Mouse (Mus musculus) left cerebral cortex, adult 6 months (tissue): Measurements from ENCODE around the gene Cyp3a13. TPM values are rescaled to one million over a fixed set of nuclear protein-coding genes. Genes with fewer than 3 reads are reported as not detected.

Experiments
- long read RNA-seq, 2 experiments: library from polyadenylated mRNA; unstranded; transcript quantifications; one replicate each; pipeline ENCODE4 v2.0.0; 2019 to 2020
- polyA plus RNA-seq: library from polyadenylated mRNA; unstranded; fragments of <200 nt; fragmentation: Nextera tagmentation; gene quantifications from 2 replicates; pipeline ENCODE4 v1.2.3, GENCODE M21; 2021

Cyp3a13 gene
- polyA plus RNA-seq = not detected in 2 replicates
- long read RNA-seq, experiment 1 = 0 reads
- long read RNA-seq, experiment 2 = 0 reads

DNA sequence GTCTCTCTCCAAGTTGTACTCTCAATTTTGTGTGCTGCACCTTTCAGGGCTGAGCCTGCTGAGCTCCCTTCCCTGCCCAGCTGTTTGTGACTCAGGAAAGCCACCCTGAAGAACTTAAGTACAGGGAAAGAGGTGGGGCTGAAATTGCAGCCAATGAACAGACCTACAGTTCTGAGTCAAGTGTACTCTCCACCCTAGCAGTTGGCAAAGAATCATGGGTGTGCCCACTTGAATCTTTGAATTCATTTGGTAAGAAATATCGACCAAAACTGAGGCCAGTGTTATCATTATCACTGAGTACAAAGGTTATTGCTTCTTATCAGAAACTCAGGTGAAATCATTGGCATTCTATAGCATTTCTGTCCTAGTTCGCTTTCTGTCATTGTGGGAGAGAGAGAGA is at the start of gene Cyp3a13:
TSS of gene Cyp3a13 (minus strand) at position 88 of the 400 bp plus-strand sequence.

DNA sequence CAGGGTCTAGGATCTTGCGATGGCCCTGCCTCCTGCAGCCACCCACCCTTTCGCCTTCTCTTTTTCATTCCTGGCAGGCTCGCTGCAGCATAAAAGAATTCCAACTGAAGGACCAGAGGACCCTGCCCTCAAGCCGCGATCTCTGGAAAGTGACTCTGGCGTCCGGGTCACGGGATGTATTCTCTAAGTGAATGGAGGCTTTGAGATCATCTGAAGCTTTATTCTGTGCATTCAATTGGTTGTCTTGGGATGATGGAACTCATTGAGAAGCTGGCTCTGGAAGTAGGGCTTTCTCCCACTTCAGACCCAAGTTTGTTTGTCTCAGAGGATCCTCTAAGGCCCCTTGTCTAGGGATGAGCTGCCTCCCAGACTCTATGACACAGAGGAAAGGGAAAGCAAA is 41.5 kb upstream of the Cyp3a13 start, which contains the start of gene Gjc3:
TSS of gene Gjc3 (minus strand) at position 154 of the 400 bp plus-strand sequence.

DNA sequence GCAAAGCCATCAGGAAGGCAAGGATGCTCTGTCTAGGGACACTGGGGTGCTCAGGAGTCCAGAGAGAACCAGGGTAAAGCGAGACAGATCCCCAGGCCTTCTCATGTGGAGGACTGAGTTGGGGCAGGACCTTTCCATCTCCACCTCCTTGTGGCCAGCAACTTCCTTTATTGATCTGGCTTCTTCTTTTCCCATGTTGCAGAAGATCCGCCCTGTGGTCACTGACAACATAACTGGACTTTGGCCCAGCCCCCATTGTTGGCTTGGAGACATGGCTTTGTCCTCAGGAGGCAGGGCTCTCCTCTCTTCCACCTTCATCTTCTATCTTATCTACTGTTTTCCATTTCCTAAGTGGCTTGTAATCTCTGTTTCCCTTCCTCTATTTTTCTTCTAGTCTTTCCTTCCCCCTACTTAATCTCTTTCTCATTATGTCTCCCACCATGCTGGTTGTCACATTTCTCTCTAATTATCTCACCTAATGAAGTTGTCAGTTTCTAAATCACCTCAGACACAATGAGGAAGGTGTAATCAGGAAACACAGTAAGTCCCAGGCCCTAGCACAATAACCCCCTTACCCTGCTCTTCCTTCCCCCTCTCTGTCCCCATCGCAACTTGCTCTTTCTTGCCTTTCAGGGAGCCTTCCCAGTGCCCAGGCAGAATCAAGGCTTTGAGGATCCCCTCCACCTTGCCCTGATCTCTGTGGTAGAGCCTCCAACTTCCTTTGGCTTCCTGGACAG is 49.6 kb downstream of the Cyp3a13 start, which contains the start of gene Pilrb2:
TSS of gene Pilrb2 (minus strand) at position 172 of the 737 bp plus-strand sequence.

DNA sequence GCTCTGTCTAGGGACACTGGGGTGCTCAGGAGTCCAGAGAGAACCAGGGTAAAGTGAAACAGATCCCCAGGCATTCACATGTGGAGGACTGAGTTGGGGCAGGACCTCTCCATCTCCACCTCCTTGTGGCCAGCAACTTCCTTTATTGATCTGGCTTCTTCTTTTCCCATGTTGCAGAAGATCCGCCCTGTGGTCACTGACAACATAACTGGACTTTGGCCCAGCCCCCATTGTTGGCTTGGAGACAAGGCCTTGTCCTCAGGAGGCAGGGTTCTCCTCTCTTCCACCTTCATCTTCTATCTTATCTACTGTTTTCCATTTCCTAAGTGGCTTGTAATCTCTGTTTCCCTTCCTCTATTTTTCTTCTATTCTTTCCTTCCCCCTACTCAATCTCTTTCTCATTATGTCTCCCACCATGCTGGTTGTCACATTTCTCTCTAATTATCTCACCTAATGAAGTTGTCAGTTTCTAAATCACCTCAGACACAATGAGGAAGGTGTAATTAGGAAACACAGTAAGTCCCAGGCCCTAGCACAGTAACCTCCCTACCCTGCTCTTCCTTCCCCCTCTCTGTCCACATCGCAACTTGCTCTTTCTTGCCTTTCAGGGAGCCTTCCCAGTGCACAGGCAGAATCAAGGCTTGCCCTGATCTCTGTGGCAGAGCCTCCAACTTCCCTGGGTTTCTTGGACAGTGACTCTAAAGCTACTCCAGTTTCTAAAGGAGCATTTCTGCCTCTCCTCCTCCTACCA is 63.3 kb downstream of the Cyp3a13 start, which contains the start of gene Pilrb1:
TSS of gene Pilrb1 (minus strand) at position 147 of the 751 bp plus-strand sequence.

Other genes with a start within 250 kb of the Cyp3a13 start
- gene Agfg2, start 236.9 kb downstream of the Cyp3a13 start, polyA plus RNA-seq = 14.9 and 22.9 TPM in 2 replicates
- gene Nyap1, start 180.0 kb downstream of the Cyp3a13 start, polyA plus RNA-seq = 1.3 and 12.1 TPM in 2 replicates
- 379 and 574 TPM in 2 replicates for gene Tsc22d4, start 175.9 kb downstream of the Cyp3a13 start, polyA plus RNA-seq
- 21.3 and 41.2 TPM in 2 replicates for gene Ppp1r35, start 142.8 kb downstream of the Cyp3a13 start, polyA plus RNA-seq
- 9.1 and 11.8 TPM in 2 replicates for gene Mepce, start 134.0 kb downstream of the Cyp3a13 start, polyA plus RNA-seq
- gene Zcwpw1, start 133.8 kb downstream of the Cyp3a13 start, polyA plus RNA-seq = 3.6 and 4.2 TPM in 2 replicates
- gene Pilra, start 85.3 kb downstream of the Cyp3a13 start, polyA plus RNA-seq = 0.89 and 1.3 TPM in 2 replicates
- not detected in 2 replicates for gene Pilrb1, start 63.5 kb downstream of the Cyp3a13 start, polyA plus RNA-seq
- gene Pilrb2, start 49.8 kb downstream of the Cyp3a13 start, polyA plus RNA-seq = 0.11 TPM in 1 of 2 replicates, not detected in the other
- 11.5 and 13.1 TPM in 2 replicates for gene Gjc3, start 41.5 kb upstream of the Cyp3a13 start, polyA plus RNA-seq
- gene Azgp1, start 59.9 kb upstream of the Cyp3a13 start, polyA plus RNA-seq = not detected in 2 replicates
- gene Smok3a, start 99.6 kb upstream of the Cyp3a13 start, polyA plus RNA-seq = not detected in 2 replicates
- not detected in 2 replicates for gene Smok3b, start 99.8 kb upstream of the Cyp3a13 start, polyA plus RNA-seq
- not detected in 2 replicates for gene Smok3c, start 131.6 kb upstream of the Cyp3a13 start, polyA plus RNA-seq
- 9.4 and 10.4 TPM in 2 replicates for gene Zkscan1, start 163.5 kb upstream of the Cyp3a13 start, polyA plus RNA-seq
- 14.2 and 14.4 TPM in 2 replicates for gene Zscan21, start 195.3 kb upstream of the Cyp3a13 start, polyA plus RNA-seq
- gene Zfp113, start 234.1 kb upstream of the Cyp3a13 start, polyA plus RNA-seq = 6.1 and 7.0 TPM in 2 replicates
- 327 and 335 TPM in 2 replicates for gene Cops6, start 239.5 kb upstream of the Cyp3a13 start, polyA plus RNA-seq